Mouse (Mus musculus): Measurements from ENCODE around the gene Slc25a17. TPM values are rescaled to one million over a fixed set of nuclear protein-coding genes. Genes with fewer than 3 reads are reported as not detected.

Gene Slc25a17
- polyA plus RNA-seq, 1 experiment, result 91.1 TPM

DNA sequence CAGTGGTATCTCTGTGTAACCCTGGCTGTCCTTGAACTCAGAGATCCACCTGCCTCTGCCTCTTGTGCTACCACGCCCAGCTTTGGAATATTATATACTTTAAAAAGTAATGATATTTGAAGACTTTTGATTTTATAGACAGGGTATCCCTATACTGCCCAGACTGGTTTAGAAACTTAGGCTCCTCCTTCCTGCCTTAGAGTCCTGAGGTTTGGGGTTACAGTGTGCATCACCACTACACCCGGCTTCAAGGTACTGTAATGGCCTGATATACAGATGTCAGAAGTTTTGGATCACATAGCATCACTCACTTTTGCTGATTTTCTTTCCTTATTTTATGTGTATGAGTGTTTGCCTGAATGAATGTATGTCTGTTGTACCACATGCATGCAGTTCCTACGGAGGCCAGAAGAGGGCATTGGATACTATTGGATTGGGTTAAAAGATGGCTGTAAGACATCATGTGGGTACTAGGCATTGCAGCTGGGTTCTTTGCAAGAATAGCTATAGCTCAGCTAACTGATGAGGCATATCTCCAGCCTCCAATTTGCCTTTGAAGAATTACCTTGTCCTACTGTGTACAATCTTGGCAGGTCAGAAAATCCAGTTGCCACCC lies 5.4 kb downstream of the Slc25a17 start:
- no peak for DNase-seq (ENCODE audit: low spot score)

DNA sequence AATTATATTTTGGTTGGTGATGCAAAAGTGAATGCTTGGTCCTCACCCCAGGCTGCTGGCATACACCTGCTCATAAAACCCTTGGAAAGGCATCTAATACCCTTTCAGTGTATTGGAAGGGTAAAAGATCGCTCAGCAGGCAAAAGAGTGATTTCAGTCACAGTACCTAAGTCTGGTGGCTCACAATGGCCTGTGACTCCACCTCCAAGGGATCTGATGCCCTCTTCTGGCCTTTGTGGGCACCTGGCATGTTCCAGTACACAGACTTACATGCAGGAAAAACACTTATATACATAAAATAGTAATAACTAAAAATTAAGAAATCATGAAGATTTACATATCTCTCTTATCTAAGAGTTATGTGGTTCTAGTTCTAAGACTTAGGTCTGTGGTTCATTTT lies 8.0 kb downstream of the Slc25a17 start:
- DNase-seq (ENCODE audit: low spot score), result no peak

DNA sequence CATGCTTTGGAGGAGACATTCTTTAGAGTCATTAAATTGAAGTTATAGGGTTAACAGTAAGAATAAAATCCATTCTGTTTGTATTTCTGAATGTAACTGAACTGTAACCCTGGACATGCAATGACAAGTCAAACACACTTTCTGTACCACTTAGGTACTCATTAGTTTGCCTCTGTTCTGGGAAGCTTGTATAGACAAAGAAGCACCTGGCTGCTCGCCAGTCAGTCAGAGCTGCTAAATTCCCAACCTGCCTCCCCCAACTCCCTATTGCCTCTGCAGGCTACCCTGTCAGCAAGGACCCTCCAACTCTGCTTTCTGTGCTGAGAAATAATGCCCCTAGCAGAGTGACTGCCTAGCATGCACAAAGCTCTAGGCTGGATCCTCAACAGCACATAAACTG lies 10.2 kb downstream of the Slc25a17 start:
- no peak for DNase-seq (ENCODE audit: low spot score)

DNA sequence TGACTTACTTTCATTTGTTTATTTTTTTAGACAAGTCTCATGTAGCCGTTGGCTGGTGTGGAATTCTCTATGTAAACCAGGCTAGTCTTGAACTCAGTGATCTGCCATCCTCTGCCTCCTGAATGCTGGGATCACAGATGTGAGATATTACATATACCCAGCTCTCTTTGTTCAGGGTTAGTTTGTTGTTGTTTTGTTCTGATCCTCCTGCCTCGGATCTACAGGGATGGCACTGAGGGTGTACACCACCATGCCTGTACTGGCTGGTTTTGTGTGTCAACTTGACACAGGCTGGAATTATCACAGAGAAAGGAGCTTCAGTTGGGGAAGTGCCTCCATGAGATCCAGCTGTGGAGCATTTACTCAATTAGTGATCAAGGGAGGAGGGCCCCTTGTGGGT lies 12.2 kb downstream of the Slc25a17 start:
- no peak for DNase-seq (ENCODE audit: low spot score)

DNA sequence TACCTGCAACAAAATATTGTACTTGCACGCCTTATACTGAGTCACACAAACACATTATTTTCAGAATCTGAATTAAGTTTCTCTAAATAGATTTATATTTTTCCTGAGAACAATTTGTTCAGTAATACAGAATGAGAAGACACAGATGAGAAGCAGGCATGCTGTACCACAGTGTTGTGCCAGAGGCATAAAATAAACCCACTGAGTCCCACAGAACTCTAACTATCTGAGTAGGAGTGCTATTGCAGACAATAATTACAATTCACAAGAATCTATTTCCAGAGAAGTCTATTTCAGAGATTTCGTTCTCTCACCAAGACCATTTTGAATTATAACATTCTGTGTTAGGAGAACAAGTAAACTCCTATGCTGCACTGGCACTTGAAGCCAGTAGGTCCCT lies 13.1 kb downstream of the Slc25a17 start:
- no peak for DNase-seq (ENCODE audit: low spot score)

DNA sequence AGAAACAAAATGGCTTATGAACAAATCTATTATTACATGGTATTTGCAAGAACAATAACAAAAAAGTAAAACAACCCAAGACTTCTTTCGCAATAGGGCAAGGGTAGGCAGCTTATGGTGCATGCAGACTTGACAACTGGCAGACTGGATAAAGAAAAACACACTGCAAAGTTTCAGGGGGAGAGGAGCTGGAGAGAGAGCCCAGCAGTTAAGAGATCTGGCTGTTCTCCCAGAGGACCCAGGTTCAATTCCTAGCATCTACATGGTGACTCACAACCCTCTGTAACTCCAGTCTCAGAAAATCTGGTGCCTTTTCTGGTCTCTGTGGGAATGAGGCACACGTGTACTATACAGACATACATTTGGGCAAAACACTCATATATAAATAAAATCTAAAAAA lies 19.2 kb downstream of the Slc25a17 start:
- no peak for DNase-seq (ENCODE audit: low spot score)

DNA sequence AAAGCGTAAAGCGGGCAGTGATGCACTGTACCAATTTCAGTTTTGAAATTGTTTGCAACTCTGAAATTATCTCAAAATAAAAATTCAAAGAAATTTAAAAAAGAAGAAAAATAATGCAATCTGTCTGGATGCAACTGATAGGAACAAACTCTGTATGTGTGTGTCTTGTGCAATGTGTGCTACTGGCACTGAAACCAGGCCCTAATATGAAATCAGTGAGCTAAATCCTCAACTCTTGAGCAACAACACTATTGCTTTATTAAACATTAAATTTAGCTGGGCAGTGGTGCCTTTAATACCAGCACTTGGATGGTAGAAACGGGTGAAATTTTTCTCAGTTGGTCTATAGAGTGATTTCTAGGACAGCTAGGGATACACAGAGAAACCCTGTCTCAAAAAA lies 21.5 kb downstream of the Slc25a17 start:
- no peak for DNase-seq (ENCODE audit: low spot score)

DNA sequence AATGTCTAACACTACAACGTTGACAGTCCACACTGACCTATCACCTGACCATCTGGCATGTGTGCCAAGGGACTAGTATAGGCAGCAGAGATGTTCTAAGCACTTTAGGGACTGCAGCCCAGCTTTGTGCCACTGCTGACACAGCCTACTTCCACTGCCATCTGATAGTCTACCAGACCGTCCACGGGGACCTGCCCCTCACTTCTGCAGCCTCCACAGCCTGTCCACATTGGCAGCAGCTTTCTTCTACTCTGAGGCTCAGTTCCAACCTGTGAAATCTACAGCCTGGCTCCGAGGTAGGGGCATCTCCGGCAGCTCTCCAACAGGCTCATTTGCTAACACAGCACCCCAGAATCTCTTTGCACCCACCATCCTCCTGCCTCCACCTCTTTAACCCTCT lies 24.1 kb downstream of the Slc25a17 start:
- no peak for DNase-seq (ENCODE audit: low spot score)

DNA sequence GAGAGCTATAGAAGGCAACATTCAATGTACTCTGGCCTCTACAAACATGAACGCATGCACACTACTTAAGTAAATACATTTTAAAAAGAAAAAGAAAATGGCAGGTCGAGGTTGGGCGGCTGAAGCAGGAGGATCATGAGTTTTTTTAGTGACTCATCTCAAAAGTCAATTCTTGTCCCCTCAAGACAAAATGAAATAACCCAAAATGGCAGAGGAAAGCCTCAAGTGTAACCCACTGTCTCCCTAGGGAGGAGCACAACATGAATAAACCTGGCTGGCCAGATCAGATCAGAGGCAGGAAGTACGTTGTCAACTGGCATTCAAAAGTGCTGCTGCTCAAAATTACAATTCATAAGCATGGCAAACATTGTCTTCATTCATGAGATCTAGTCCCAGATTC lies 28.1 kb downstream of the Slc25a17 start:
- DNase-seq (ENCODE audit: low spot score), result no peak

DNA sequence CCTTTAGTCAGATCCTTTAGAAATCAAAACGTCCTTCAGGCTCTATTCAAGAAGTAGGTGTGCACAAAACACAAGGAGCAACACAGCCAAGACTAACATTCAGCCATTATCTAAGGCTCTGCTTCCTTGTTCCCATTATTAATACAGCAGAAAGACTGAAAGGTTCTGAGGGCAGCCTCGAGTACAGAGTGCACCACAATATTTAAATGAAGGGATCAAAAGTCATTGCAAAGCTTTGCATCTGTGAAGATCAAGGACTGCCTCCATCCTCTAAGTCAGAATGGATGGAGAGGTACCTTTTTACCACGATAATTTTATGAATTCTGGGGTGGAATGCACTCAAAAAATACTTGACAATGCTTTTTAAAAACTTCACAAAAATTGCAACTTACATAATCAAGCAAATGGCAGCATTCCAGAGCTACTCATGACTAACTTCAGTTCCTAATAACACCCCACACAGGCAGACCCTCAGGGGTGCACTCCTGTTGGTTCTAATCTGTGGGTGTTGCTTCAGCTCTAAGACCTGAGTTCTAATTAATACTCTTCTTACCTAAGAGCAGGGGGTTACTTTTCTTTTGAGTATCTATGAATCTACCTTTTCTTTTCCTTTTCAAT lies 29.7 kb downstream of the Slc25a17 start:
- DNase-seq (ENCODE audit: low spot score), result no peak

DNA sequence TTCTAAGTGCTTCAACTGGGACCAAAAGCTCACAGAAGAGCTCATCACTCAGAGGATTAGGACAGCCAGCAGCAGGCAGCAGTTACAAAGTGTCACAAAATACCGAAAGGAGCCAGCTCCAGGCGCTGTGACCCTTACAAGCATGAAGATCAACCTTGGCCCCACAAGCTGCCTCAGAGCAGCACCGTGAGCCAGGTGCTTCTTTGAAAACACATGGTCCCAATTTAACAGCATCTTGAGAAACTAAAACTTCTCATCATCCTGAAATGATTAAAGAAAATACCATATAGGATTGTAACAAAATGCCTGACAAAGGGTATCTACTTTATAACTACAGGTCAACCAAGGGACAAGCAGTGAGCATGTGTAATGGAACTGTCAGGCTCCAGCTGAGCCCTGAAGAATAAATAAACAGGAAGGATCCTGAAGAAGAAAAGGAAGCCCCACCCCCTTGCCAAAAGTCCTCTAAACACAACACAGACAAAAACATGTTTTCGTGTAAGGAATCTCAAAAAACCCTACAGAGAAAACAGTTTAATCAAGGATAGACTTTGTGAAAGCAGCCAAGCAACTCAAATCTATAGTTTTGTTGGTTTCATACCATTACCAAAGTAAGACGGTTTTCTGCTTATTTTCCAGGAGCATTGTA lies 30.8 kb downstream of the Slc25a17 start:
- DNase-seq (ENCODE audit: low spot score), result no peak

DNA sequence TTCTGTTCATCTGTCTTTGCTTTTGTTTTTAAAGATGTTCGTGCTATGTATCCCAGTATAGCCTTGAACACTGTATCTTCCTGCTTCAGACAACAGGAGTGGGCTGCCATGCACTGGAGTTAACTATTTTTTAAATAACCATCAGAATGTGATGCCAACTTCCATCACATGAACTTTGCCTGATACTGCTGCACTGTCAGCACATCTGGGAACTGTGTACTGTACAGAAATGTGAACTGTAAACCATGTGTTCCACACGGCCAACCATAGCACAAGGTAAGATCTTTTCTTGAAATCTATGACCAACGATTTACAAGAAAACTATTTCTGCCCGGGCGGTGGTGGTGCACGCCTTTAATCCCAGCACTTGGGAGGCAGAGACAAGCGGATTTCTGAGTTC lies 33.1 kb downstream of the Slc25a17 start:
- no peak for DNase-seq (ENCODE audit: low spot score)

DNA sequence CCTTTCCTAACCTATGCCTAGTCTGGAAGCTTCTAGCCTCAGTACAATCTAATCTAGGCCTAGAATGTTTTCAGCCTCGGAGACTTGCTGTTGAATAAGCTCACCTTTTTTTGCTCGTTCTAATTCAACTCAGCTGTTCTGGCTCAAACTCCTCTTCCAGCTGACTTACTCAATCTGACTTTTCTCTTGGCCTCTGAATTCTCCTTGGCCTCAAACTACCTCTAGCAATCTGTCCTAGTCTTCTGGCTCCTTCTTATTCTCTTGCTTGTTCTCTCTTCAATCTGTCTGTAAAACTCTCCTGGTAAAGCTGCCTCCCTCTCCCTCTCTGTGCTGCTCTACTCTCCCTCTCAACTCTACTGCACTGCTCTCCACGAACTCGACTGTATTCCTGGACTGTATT lies 35.6 kb downstream of the Slc25a17 start:
- no peak for DNase-seq (ENCODE audit: low spot score)

DNA sequence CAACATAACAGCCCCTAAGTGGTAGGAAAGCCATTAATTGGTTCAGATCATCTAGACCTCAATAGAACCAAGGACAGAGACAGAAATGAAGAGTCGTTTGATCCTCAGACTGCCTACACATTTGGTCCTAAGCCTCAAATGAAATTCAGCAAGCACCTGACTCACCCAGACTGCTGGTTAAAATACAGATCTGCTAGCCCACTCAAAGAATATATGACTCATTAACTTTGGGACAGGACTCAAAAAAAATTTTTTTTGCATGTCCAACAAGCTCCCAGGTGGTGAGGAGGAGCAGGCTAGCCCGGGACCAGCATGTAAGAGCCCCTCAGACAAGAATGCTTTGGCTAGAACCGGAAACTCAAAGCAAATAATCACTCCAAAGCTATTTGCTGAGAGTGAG lies 40.5 kb downstream of the Slc25a17 start:
- DNase-seq (ENCODE audit: low spot score), result no peak

DNA sequence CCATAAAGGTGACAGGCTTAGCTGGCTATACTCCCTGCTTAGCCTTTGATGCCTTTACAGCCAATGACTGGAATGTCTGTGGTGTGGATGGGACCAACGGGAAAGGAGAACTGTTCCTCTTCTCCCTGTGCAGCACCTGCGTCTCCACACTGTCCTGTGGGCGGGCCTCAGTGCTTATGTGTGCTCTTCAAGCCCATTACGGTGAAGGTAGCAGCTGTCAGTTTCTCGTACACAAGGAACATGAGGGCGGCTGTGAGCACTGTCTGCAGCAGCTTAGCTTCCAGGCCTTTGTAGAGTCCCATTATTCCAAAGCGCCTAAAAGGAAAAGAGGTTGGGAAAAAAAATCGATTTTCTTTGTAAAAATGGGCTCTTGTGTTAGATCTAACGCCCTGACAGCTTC lies 41.1 kb downstream of the Slc25a17 start:
- no peak for DNase-seq (ENCODE audit: low spot score)

DNA sequence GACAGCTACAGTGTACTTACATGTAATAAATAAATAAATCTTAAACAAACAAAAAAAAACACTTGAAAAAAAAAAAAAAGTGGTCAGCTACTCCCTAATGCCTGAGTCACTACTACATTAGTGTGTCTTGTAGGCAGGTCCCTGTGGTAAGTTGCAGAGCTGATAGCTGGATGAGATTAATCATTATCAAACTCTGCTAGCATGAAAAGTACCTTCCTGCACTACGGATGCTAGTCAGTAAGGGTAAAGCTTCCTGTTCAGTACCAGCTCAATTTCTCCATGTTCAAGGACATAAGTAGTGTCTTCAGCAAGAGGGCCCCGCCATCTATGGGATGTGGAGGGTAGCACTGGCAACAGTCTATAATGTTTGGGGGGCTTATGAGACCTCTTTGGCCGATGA lies 46.7 kb downstream of the Slc25a17 start:
- DNase-seq (ENCODE audit: low spot score), result no peak

DNA sequence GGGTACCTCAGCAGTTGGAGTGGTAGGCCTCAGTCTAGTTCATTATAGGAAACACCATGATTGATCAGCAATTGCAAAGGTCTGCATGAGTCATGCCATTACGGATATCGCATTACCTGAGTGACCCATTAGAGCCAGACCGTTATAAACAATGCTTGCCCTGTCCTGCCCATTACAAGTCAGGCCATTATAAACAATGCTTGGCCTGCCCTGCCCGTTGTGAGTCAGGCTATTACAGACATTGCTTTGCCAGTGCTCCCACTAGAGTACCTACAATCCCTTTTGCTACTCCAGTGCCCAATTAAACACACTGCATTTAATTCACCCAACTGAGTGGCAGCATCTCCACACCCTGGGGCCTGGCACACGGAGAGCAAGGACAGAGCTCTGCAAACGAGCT lies 49.6 kb downstream of the Slc25a17 start:
- DNase-seq (ENCODE audit: low spot score), result no peak

DNA sequence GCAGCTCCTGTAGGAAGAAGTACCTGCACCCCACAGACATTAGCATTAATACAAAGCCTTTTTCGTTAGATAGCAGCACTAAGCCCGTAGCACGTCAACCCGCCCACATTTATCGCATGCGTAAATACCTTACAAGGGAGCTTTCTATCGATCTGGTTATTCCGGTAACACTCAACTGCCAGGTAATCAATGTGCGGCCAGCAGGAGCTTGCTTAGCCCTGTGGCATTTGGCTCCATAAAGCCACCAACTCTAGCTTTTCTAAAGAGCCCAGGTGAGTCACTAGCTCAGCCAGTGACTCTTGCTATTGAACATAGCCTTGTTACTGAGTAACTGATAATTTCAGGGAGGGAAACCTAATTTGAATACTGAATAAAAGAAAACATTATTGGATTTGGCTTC lies 50.3 kb downstream of the Slc25a17 start:
- DNase-seq (ENCODE audit: low spot score), result no peak

DNA sequence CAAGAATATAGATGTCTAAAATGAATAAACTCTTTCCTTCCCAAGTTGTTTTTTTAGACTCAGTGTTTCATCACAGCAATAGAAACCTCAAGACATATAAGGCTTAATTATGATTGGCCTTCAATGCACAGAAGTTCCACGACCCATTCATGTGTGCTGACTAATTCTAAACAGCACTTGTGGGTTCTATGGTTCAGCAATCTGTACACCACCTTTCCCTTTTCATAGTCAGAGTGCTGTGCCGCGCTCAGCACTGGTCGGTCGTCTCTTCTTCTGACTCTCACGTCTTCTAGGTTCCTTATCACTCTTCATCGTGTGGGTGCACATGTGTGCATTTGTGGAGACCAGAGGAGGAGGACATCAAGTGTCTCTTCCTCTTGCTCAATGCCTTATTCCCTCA lies 52.6 kb downstream of the Slc25a17 start:
- no peak for DNase-seq (ENCODE audit: low spot score)

DNA sequence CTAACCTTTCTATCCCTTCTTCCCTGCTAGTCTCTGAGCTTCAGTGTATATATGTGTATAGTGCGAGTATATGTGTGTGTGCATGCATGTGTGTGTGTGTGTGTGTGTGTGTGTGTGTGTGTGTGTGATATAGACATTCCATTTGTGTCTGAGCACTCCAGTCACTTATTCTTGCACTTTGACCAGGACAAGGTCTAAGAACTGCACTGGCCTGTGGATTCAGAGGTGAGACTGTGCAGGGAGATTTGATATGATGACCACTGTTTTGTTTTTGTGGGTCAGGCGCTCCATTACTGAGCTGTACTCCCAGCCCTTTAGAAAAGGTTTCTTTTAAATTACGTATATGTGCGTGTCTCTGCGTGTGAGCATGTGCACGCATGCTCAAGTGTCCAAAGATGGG lies 54.1 kb downstream of the Slc25a17 start:
- no peak for DNase-seq (ENCODE audit: low spot score)

DNA sequence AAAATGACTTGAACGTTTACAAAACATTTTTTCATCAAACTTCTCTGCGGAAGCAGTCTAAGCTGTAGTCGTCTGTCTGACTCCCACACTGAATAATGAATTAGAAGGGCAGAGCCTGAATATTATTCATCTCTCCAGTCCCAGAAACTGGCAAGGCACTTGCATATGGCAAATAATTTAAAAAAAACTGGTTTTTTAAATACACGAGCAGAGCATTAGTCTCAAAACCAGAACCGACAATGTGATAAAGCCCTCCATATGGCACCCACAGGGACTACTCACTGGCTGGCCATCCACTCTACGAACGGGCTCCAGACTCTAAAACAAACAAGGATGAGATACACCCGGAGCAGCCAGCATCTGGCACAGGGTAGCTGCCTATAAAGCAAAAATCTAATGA lies 55.6 kb downstream of the Slc25a17 start:
- no peak for DNase-seq (ENCODE audit: low spot score)

DNA sequence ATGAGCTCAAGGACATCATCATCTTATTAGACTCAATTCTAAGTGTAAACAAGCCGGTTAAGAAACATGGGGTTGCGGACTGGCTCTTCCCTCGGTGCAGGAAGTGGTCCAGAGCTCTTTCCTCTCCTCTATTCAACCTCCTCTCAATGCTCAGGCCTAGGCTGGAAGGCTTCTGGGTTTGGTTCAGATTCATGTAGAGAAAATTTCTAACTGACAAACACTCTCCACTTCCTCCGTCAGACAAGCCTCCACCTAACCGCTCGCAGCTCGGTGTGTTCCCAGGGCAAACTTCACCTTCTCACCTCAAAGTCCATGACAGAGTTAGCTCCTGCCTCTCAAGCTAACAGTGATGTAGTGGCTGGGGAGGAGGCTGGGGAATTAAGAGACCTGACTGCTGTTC lies 56.6 kb downstream of the Slc25a17 start:
- no peak for DNase-seq (ENCODE audit: low spot score)

DNA sequence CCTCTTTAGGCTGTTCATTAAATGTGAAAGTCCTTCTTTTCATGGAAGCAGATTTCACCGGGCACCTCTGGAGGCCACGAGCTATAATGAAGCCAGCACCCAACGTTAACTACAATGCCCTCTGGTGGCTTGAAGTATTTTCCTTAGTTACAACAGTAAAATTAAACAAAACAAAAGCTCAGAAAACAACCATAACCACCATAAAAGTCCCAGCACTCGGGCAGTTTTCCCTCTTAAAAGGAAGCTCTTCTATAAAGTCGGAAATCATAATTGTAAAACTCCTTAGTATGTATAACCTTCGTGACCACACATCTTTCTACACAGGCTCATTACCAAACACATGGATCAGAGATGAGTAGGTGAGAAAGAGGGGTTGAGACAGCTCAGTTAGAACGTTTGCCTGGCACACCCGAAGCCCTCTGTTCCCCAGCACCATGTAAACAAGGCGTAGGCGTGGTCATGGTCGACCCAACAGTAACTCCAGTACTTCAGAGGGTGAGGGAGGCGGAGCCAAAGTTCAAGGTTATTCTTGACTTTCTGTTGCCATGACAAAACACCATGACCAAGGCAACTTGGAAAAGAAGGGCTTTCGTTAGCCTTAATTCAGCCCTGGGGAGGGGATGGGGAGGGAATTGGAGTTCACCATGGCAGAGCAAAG lies 58.3 kb downstream of the Slc25a17 start:
- no peak for DNase-seq (ENCODE audit: low spot score)
